Mouse (Mus musculus): ENCODE measurements around the gene Casp2. TPM values are rescaled to one million over a fixed set of nuclear protein-coding genes. Genes with fewer than 3 reads are reported as not detected.

The Casp2 gene
- total and polyA plus RNA-seq, 2 experiments, result 3.7 to 5.6 TPM

- H3K36me3 ChIP-seq (ENCODE audit: control insufficient read depth, insufficient read depth, low read length), result no peaks in the 10 kb centered on the region
- H3K9ac ChIP-seq (ENCODE audit: low read depth, low read length), result no peak overlapping the region
- no peaks in the 10 kb centered on the region for H3K27me3 ChIP-seq (ENCODE audit: control insufficient read depth, insufficient read depth, low read length)
- no peaks in the 10 kb centered on the region for H3K79me2 ChIP-seq (ENCODE audit: control insufficient read depth, insufficient read depth, low read length)
- TF ChIP-seq CTCF (IDR thresholded peaks at IDR 0.05; ENCODE audit: low read depth, low read length), result no peak
- no peak for TF ChIP-seq POLR2A (IDR thresholded peaks at IDR 0.05; ENCODE audit: extremely low read depth, insufficient read depth, low read length)
- WGBS, result 82% methylated on average over 2 of the region's 2 CpGs
- no peak overlapping the region for H3K27ac ChIP-seq (replicated peaks; ENCODE audit: insufficient read depth, low read depth, low read length)
- no peak for DNase-seq (ENCODE audit: extremely low read depth, low read depth, low spot score)
- no peak overlapping the region for H3K4me3 ChIP-seq (ENCODE audit: insufficient read depth, low read depth, low read length)
- no peaks in the 10 kb centered on the region for H3K4me1 ChIP-seq (ENCODE audit: control insufficient read depth, insufficient read depth, low read length)
Observed at GRCm38 (mm10) chr6:42310427-42311053, 45.8 kb downstream of the Casp2 start.

DNA sequence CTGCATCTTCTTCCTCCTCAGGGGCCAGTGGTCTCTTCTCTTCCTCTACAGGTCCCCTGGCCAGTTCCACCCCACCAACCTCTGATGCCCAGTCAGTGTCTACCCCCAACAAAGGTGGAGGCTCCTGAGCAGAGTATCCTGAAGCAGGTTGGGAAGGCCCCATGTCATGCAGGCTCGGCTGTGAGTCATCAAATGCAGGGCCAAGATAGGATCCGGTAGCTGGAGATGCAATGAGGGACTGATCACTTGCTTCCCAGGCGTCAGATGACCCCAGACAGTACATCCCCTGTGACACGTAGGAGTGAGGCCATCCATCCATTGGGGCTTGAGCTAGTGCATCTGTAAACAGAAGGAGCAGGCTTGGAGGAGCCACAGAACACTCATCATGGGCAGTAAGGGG lies 53.5 kb downstream of the Casp2 start:
- peaks cover 3% of the 10 kb centered on the region for H3K27me3 ChIP-seq (ENCODE audit: control insufficient read depth, insufficient read depth, low read length)
- WGBS, result 83% methylated on average over 4 of the region's 4 CpGs
- TF ChIP-seq CTCF (IDR thresholded peaks at IDR 0.05; ENCODE audit: low read depth, low read length) (no peak), POLR2A (IDR thresholded peaks at IDR 0.05; ENCODE audit: extremely low read depth, insufficient read depth, low read length) (no peak)
- H3K4me1 ChIP-seq (ENCODE audit: control insufficient read depth, insufficient read depth, low read length), result no peaks in the 10 kb centered on the region
- H3K36me3 ChIP-seq (ENCODE audit: control insufficient read depth, insufficient read depth, low read length), result no peaks in the 10 kb centered on the region
- no peak for DNase-seq (ENCODE audit: extremely low read depth, low read depth, low spot score)
- H3K9ac ChIP-seq (ENCODE audit: low read depth, low read length), result no peak overlapping the region
- H3K4me3 ChIP-seq (ENCODE audit: insufficient read depth, low read depth, low read length), result no peak overlapping the region
- no peaks in the 10 kb centered on the region for H3K79me2 ChIP-seq (ENCODE audit: control insufficient read depth, insufficient read depth, low read length)
- H3K27ac ChIP-seq (replicated peaks; ENCODE audit: insufficient read depth, low read depth, low read length), result no peak overlapping the region

DNA sequence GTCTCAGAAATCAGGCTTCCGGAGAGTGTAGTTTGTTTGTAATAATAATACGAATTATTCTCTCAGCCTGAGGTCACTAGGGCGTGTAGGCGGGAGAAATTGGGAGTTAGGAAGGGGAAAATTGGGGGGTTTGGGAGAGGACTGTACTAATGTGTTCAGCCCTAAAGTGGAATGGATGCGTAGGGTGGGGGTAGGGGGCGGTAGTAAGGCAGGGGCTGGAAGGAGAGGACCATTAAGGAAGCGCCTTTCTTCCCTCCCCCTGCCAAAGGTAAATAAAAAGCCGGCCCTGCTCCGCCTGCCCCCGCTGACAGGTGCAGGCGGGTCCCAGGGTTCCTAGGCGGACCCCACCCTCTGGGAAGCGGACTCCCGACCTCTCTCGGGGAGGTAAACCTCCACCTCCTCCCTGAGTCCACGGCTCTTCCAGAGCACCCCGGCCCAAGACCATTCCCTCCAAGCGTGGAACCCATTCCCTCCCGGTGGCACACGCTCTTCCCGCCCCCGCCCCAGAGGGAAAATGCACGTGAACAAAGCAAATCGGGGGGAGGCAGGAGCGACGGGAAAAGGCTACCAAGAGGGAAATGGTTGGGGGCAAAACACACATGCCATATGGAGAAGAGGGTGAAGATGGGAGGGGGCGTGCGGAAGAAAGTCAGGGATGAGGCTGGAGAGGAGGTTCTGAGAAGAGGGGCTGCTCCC lies 58.7 kb downstream of the Casp2 start:
- Histone ChIP-seq H3K27me3 (ENCODE audit: control insufficient read depth, insufficient read depth, low read length) (peaks cover 19% of the 10 kb centered on the region), H3K4me1 (ENCODE audit: control insufficient read depth, insufficient read depth, low read length) (no peaks in the 10 kb centered on the region), H3K79me2 (ENCODE audit: control insufficient read depth, insufficient read depth, low read length) (no peaks in the 10 kb centered on the region), H3K36me3 (ENCODE audit: control insufficient read depth, insufficient read depth, low read length) (no peaks in the 10 kb centered on the region), H3K27ac (replicated peaks; ENCODE audit: insufficient read depth, low read depth, low read length) (no peak overlapping the region), H3K9ac (ENCODE audit: low read depth, low read length) (no peak overlapping the region), H3K4me3 (ENCODE audit: insufficient read depth, low read depth, low read length) (no peak overlapping the region)
- no peak for DNase-seq (ENCODE audit: extremely low read depth, low read depth, low spot score)
- WGBS, result 6% methylated on average over 28 of the region's 28 CpGs
- TF ChIP-seq CTCF (IDR thresholded peaks at IDR 0.05; ENCODE audit: low read depth, low read length) (no peak), POLR2A (IDR thresholded peaks at IDR 0.05; ENCODE audit: extremely low read depth, insufficient read depth, low read length) (no peak)

DNA sequence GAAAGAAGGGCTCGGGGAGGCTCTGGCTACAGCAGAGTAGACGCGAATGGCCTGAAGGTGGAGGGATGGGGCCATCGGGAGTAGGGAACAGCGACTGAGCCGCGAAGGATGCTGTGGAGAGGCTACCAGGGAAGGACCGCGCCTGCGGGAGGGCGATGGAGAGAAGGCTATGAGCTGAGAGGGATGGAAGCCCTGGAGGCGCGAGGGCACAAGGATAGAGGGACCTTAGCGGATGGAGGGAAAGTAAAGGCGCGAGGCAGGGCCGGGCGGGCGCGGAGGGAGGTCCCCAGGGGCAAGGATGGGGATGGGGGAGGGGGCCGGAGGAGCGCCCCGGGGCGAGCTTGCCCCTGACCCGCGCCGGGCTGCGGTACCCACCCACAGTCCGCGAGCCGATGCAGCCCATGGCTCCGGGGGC lies 59.3 kb downstream of the Casp2 start:
- Histone ChIP-seq H3K36me3 (ENCODE audit: control insufficient read depth, insufficient read depth, low read length) (no peaks in the 10 kb centered on the region), H3K27ac (replicated peaks; ENCODE audit: insufficient read depth, low read depth, low read length) (no peak overlapping the region), H3K27me3 (ENCODE audit: control insufficient read depth, insufficient read depth, low read length) (peaks cover 19% of the 10 kb centered on the region), H3K4me3 (ENCODE audit: insufficient read depth, low read depth, low read length) (no peak overlapping the region), H3K9ac (ENCODE audit: low read depth, low read length) (no peak overlapping the region), H3K4me1 (ENCODE audit: control insufficient read depth, insufficient read depth, low read length) (no peaks in the 10 kb centered on the region), H3K79me2 (ENCODE audit: control insufficient read depth, insufficient read depth, low read length) (no peaks in the 10 kb centered on the region)
- 2% methylated on average over 31 of the region's 32 CpGs for WGBS
- DNase-seq (ENCODE audit: extremely low read depth, low read depth, low spot score), result no peak
- no peak for TF ChIP-seq POLR2A (IDR thresholded peaks at IDR 0.05; ENCODE audit: extremely low read depth, insufficient read depth, low read length)
- TF ChIP-seq CTCF (IDR thresholded peaks at IDR 0.05; ENCODE audit: low read depth, low read length), result no peak

GRCm38 (mm10) chr6:42324482-42325267 lies 59.9 kb downstream of the Casp2 start, which contains the start of gene Fam131b:
Gene Fam131b, minus strand, starts transcription at chr6:42324643.
- Histone ChIP-seq H3K9ac (ENCODE audit: low read depth, low read length) (no peak within 1 kb of the TSS), H3K36me3 (ENCODE audit: control insufficient read depth, insufficient read depth, low read length) (no peaks in the 10 kb centered on the region), H3K4me3 (ENCODE audit: insufficient read depth, low read depth, low read length) (peak within 1 kb of the TSS; percentile 19; the same call in 1 of the 2 replicates), H3K4me1 (ENCODE audit: control insufficient read depth, insufficient read depth, low read length) (no peaks in the 10 kb centered on the region), H3K27ac (replicated peaks; ENCODE audit: insufficient read depth, low read depth, low read length) (no peak within 1 kb of the TSS), H3K27me3 (ENCODE audit: control insufficient read depth, insufficient read depth, low read length) (peaks cover 19% of the 10 kb centered on the region), H3K79me2 (ENCODE audit: control insufficient read depth, insufficient read depth, low read length) (no peaks in the 10 kb centered on the region)
- DNase-seq (ENCODE audit: extremely low read depth, low read depth, low spot score), result no peak
- TF ChIP-seq POLR2A (IDR thresholded peaks at IDR 0.05; ENCODE audit: extremely low read depth, insufficient read depth, low read length), result no peak
- no peak for TF ChIP-seq CTCF (IDR thresholded peaks at IDR 0.05; ENCODE audit: low read depth, low read length)
- WGBS, result 2% methylated on average over 51 of the region's 68 CpGs

Data from liver, adult 2 months (tissue).